Mouse (Mus musculus): ENCODE measurements at regions not wholly inside any gene's neighbourhood (a gene's known extent, or its start where the extent isn't known, plus 50 kb on each side); places are given as distances from the start of the nearest gene placed in this dataset.

- Histone ChIP-seq H3K4me1 (replicated peaks) (no peaks in the 10 kb centered on the region), H3K9me3 (no peaks in the 10 kb centered on the region), H3K9ac (no peak overlapping the region), H3K36me3 (no peaks in the 10 kb centered on the region), H3K4me2 (no peak overlapping the region), H3K4me3 (no peak overlapping the region), H3K27ac (replicated peaks) (no peak overlapping the region), H3K27me3 (no peaks in the 10 kb centered on the region)
- WGBS = 53% methylated on average over 1 of the region's 1 CpGs
- ATAC-seq (ENCODE audit: low read depth) = no peak
Observed at GRCm38 (mm10) chr8:128239783-128240182, 118.6 kb upstream of the Nrp1 start.

- Histone ChIP-seq H3K27me3 (no peaks in the 10 kb centered on the region), H3K4me1 (replicated peaks) (no peaks in the 10 kb centered on the region), H3K27ac (replicated peaks) (no peak overlapping the region), H3K4me2 (no peak overlapping the region), H3K36me3 (no peaks in the 10 kb centered on the region), H3K9ac (no peak overlapping the region), H3K4me3 (no peak overlapping the region), H3K9me3 (no peaks in the 10 kb centered on the region)
- WGBS = 93% methylated on average over 1 of the region's 1 CpGs
- ATAC-seq (ENCODE audit: low read depth) = no peak
Observed at GRCm38 (mm10) chr8:128241200-128241599, 117.2 kb upstream of the Nrp1 start.

GRCm38 (mm10) chr8:128242465-128243251 lies 115.7 kb upstream of the Nrp1 start:
- Histone ChIP-seq H3K9me3 (no peaks in the 10 kb centered on the region), H3K4me2 (no peak overlapping the region)
- 95% methylated on average over 3 of the region's 3 CpGs for WGBS

GRCm38 (mm10) chr8:128251723-128252122 lies 106.7 kb upstream of the Nrp1 start:
- H3K4me2 ChIP-seq = no peak overlapping the region
- no peaks in the 10 kb centered on the region for H3K27me3 ChIP-seq
- no peaks in the 10 kb centered on the region for H3K4me1 ChIP-seq (replicated peaks)
- WGBS = 57% methylated on average over 2 of the region's 2 CpGs
- H3K36me3 ChIP-seq = no peaks in the 10 kb centered on the region
- H3K27ac ChIP-seq (replicated peaks) = no peak overlapping the region
- H3K9ac ChIP-seq = no peak overlapping the region
- H3K9me3 ChIP-seq = no peaks in the 10 kb centered on the region
- H3K4me3 ChIP-seq = no peak overlapping the region
- no peak for ATAC-seq (ENCODE audit: low read depth)

More at GRCm38 (mm10) chr8:128242465-128243251, 115.7 kb upstream of the Nrp1 start:
- Histone ChIP-seq H3K9ac (no peak overlapping the region), H3K27me3 (no peaks in the 10 kb centered on the region), H3K27ac (replicated peaks) (no peak overlapping the region), H3K4me1 (replicated peaks) (no peaks in the 10 kb centered on the region), H3K36me3 (no peaks in the 10 kb centered on the region), H3K4me3 (no peak overlapping the region)
- ATAC-seq (ENCODE audit: low read depth) = no peak

GRCm38 (mm10) chr8:128260836-128261235 lies 97.6 kb upstream of the Nrp1 start:
- Histone ChIP-seq H3K4me2 (no peak overlapping the region), H3K9ac (no peak overlapping the region), H3K4me3 (no peak overlapping the region), H3K4me1 (replicated peaks) (peaks cover 20% of the 10 kb centered on the region), H3K27ac (replicated peaks) (no peak overlapping the region), H3K27me3 (no peaks in the 10 kb centered on the region; the same call in 1 of the 2 replicates), H3K9me3 (no peaks in the 10 kb centered on the region), H3K36me3 (no peaks in the 10 kb centered on the region)
- ATAC-seq (ENCODE audit: low read depth) = no peak
- 84% methylated on average over 3 of the region's 3 CpGs for WGBS

- Histone ChIP-seq H3K27ac (replicated peaks) (no peak overlapping the region), H3K36me3 (no peaks in the 10 kb centered on the region), H3K9ac (no peak overlapping the region), H3K4me3 (no peak overlapping the region), H3K4me2 (no peak overlapping the region), H3K27me3 (no peaks in the 10 kb centered on the region; the same call in 1 of the 2 replicates), H3K9me3 (no peaks in the 10 kb centered on the region), H3K4me1 (replicated peaks) (peaks cover 20% of the 10 kb centered on the region)
- WGBS = 85% methylated on average over 3 of the region's 3 CpGs
- no peak for ATAC-seq (ENCODE audit: low read depth)
Observed at GRCm38 (mm10) chr8:128261367-128261766, 97.0 kb upstream of the Nrp1 start.

- Histone ChIP-seq H3K4me2 (no peak overlapping the region), H3K4me3 (no peak overlapping the region), H3K27me3 (no peaks in the 10 kb centered on the region; the same call in 1 of the 2 replicates), H3K27ac (replicated peaks) (peak overlapping the region; percentile 52), H3K9ac (no peak overlapping the region), H3K9me3 (no peaks in the 10 kb centered on the region), H3K4me1 (replicated peaks) (peaks cover 31% of the 10 kb centered on the region), H3K36me3 (no peaks in the 10 kb centered on the region)
- 10% methylated on average over 9 of the region's 9 CpGs for WGBS
- ATAC-seq (ENCODE audit: low read depth) = peak; percentile 82
Observed at GRCm38 (mm10) chr8:128263251-128263947, 95.0 kb upstream of the Nrp1 start.

GRCm38 (mm10) chr8:128267261-128267660 lies 91.1 kb upstream of the Nrp1 start:
- 52% methylated on average over 4 of the region's 4 CpGs for WGBS
- peak overlapping the region; percentile 30; the same call in 1 of the 2 replicates for H3K27ac ChIP-seq (replicated peaks)
- ATAC-seq (ENCODE audit: low read depth) = no peak

GRCm38 (mm10) chr8:128268010-128268409 lies 90.4 kb upstream of the Nrp1 start:
- Histone ChIP-seq H3K4me1 (replicated peaks) (peaks cover 35% of the 10 kb centered on the region), H3K9ac (no peak overlapping the region), H3K9me3 (no peaks in the 10 kb centered on the region), H3K27ac (replicated peaks) (0 out of 2 replicates have a peak overlapping the region, but pooled peaks have one; percentile 13), H3K4me2 (no peak overlapping the region), H3K36me3 (no peaks in the 10 kb centered on the region), H3K4me3 (no peak overlapping the region), H3K27me3 (no peaks in the 10 kb centered on the region)
- no peak for ATAC-seq (ENCODE audit: low read depth)
- 76% methylated on average over 3 of the region's 3 CpGs for WGBS

More at GRCm38 (mm10) chr8:128267261-128267660, 91.1 kb upstream of the Nrp1 start:
- Histone ChIP-seq H3K9me3 (no peaks in the 10 kb centered on the region), H3K4me2 (no peak overlapping the region), H3K4me3 (no peak overlapping the region), H3K4me1 (replicated peaks) (peaks cover 40% of the 10 kb centered on the region), H3K27me3 (no peaks in the 10 kb centered on the region), H3K36me3 (no peaks in the 10 kb centered on the region), H3K9ac (no peak overlapping the region)

- no peak overlapping the region for H3K27ac ChIP-seq (replicated peaks)
- H3K36me3 ChIP-seq = no peaks in the 10 kb centered on the region
- no peak overlapping the region for H3K4me3 ChIP-seq
- no peaks in the 10 kb centered on the region for H3K27me3 ChIP-seq
- 81% methylated on average over 1 of the region's 1 CpGs for WGBS
- no peaks in the 10 kb centered on the region for H3K9me3 ChIP-seq
- ATAC-seq (ENCODE audit: low read depth) = no peak
- peaks cover 21% of the 10 kb centered on the region for H3K4me1 ChIP-seq (replicated peaks)
- H3K9ac ChIP-seq = no peak overlapping the region
- no peak overlapping the region for H3K4me2 ChIP-seq
Observed at GRCm38 (mm10) chr8:128269546-128269945, 88.9 kb upstream of the Nrp1 start.

- Histone ChIP-seq H3K27me3 (no peaks in the 10 kb centered on the region), H3K27ac (replicated peaks) (no peak overlapping the region), H3K4me2 (no peak overlapping the region), H3K4me1 (replicated peaks) (peaks cover 13% of the 10 kb centered on the region), H3K9ac (no peak overlapping the region), H3K36me3 (no peaks in the 10 kb centered on the region), H3K4me3 (no peak overlapping the region), H3K9me3 (no peaks in the 10 kb centered on the region)
- ATAC-seq (ENCODE audit: low read depth) = no peak
- WGBS = 38% methylated on average over 3 of the region's 3 CpGs
Observed at GRCm38 (mm10) chr8:128272866-128273344, 85.5 kb upstream of the Nrp1 start.

GRCm38 (mm10) chr8:128276475-128276874 lies 81.9 kb upstream of the Nrp1 start:
- Histone ChIP-seq H3K27ac (replicated peaks) (no peak overlapping the region), H3K36me3 (no peaks in the 10 kb centered on the region), H3K4me3 (no peak overlapping the region), H3K27me3 (no peaks in the 10 kb centered on the region), H3K9ac (no peak overlapping the region), H3K9me3 (no peaks in the 10 kb centered on the region), H3K4me2 (no peak overlapping the region), H3K4me1 (replicated peaks) (no peaks in the 10 kb centered on the region)
- no peak for ATAC-seq (ENCODE audit: low read depth)
- WGBS = 86% methylated on average over 1 of the region's 1 CpGs

Data from neural tube, embryonic 13.5 days (tissue).